Mouse (Mus musculus): ENCODE measurements at regions not wholly inside any gene's neighbourhood (a gene's known extent, or its start where the extent isn't known, plus 50 kb on each side); places are given as distances from the start of the nearest gene placed in this dataset.
A peak's percentile ranks its signal among the peaks of the same experiment; 100 is the strongest.

- Histone ChIP-seq H3K27ac (ENCODE audit: insufficient read depth, low read depth, low read length) (no peak overlapping the region), H3K4me1 (ENCODE audit: control insufficient read depth, insufficient read depth, low read length) (no peaks in the 10 kb centered on the region), H3K27me3 (replicated peaks; ENCODE audit: control insufficient read depth, insufficient read depth, low read length) (no peaks in the 10 kb centered on the region), H3K4me3 (ENCODE audit: insufficient read depth, low read depth, low read length) (no peak overlapping the region), H3K36me3 (ENCODE audit: control insufficient read depth, insufficient read depth, low read length) (no peaks in the 10 kb centered on the region)
- WGBS = 75% methylated on average over 4 of the region's 4 CpGs
- no peak for TF ChIP-seq POLR2A (IDR thresholded peaks at IDR 0.05; ENCODE audit: low read depth, low read length)
- TF ChIP-seq CTCF (conservative IDR thresholded peaks at IDR 0.05; ENCODE audit: insufficient read depth, insufficient read length, low read depth, low read length) = no peak
- DNase-seq = no peak
Measured at GRCm38 (mm10) chr15:5326996-5327395, 83.0 kb upstream of the Ptger4 start.

- no peak for DNase-seq
- TF ChIP-seq CTCF (conservative IDR thresholded peaks at IDR 0.05; ENCODE audit: insufficient read depth, insufficient read length, low read depth, low read length) (no peak), POLR2A (IDR thresholded peaks at IDR 0.05; ENCODE audit: low read depth, low read length) (no peak)
- Histone ChIP-seq H3K36me3 (ENCODE audit: control insufficient read depth, insufficient read depth, low read length) (no peaks in the 10 kb centered on the region), H3K27me3 (replicated peaks; ENCODE audit: control insufficient read depth, insufficient read depth, low read length) (no peaks in the 10 kb centered on the region), H3K4me3 (ENCODE audit: insufficient read depth, low read depth, low read length) (no peak overlapping the region), H3K4me1 (ENCODE audit: control insufficient read depth, insufficient read depth, low read length) (no peaks in the 10 kb centered on the region), H3K27ac (ENCODE audit: insufficient read depth, low read depth, low read length) (no peak overlapping the region)
Measured at GRCm38 (mm10) chr15:5321691-5322090, 77.7 kb upstream of the Ptger4 start.

- DNase-seq = peak; percentile 37
- Histone ChIP-seq H3K4me1 (ENCODE audit: control insufficient read depth, insufficient read depth, low read length) (no peaks in the 10 kb centered on the region), H3K27me3 (replicated peaks; ENCODE audit: control insufficient read depth, insufficient read depth, low read length) (no peaks in the 10 kb centered on the region), H3K27ac (ENCODE audit: insufficient read depth, low read depth, low read length) (no peak overlapping the region), H3K4me3 (ENCODE audit: insufficient read depth, low read depth, low read length) (no peak overlapping the region), H3K36me3 (ENCODE audit: control insufficient read depth, insufficient read depth, low read length) (no peaks in the 10 kb centered on the region)
- no peak for TF ChIP-seq POLR2A (IDR thresholded peaks at IDR 0.05; ENCODE audit: low read depth, low read length)
- 58% methylated on average over 6 of the region's 6 CpGs for WGBS
Measured at GRCm38 (mm10) chr15:5312231-5312630, 68.2 kb upstream of the Ptger4 start.

GRCm38 (mm10) chr15:5310035-5310434 is 66.0 kb upstream of the Ptger4 start:
- Histone ChIP-seq H3K4me3 (ENCODE audit: insufficient read depth, low read depth, low read length) (no peak overlapping the region), H3K27me3 (replicated peaks; ENCODE audit: control insufficient read depth, insufficient read depth, low read length) (no peaks in the 10 kb centered on the region), H3K36me3 (ENCODE audit: control insufficient read depth, insufficient read depth, low read length) (no peaks in the 10 kb centered on the region), H3K27ac (ENCODE audit: insufficient read depth, low read depth, low read length) (no peak overlapping the region), H3K4me1 (ENCODE audit: control insufficient read depth, insufficient read depth, low read length) (no peaks in the 10 kb centered on the region)
- TF ChIP-seq POLR2A (IDR thresholded peaks at IDR 0.05; ENCODE audit: low read depth, low read length) (no peak), CTCF (conservative IDR thresholded peaks at IDR 0.05; ENCODE audit: insufficient read depth, insufficient read length, low read depth, low read length) (no peak)
- WGBS = 92% methylated on average over 3 of the region's 3 CpGs
- DNase-seq = no peak

- 68% methylated on average over 2 of the region's 2 CpGs for WGBS
- TF ChIP-seq POLR2A (IDR thresholded peaks at IDR 0.05; ENCODE audit: low read depth, low read length) = no peak
- no peak for TF ChIP-seq CTCF (conservative IDR thresholded peaks at IDR 0.05; ENCODE audit: insufficient read depth, insufficient read length, low read depth, low read length)
- Histone ChIP-seq H3K36me3 (ENCODE audit: control insufficient read depth, insufficient read depth, low read length) (no peaks in the 10 kb centered on the region), H3K4me1 (ENCODE audit: control insufficient read depth, insufficient read depth, low read length) (no peaks in the 10 kb centered on the region), H3K27ac (ENCODE audit: insufficient read depth, low read depth, low read length) (no peak overlapping the region), H3K4me3 (ENCODE audit: insufficient read depth, low read depth, low read length) (no peak overlapping the region), H3K27me3 (replicated peaks; ENCODE audit: control insufficient read depth, insufficient read depth, low read length) (no peaks in the 10 kb centered on the region)
- peak; percentile 12 for DNase-seq
Measured at GRCm38 (mm10) chr15:5302403-5302802, 58.4 kb upstream of the Ptger4 start.

- DNase-seq = peak; percentile 52
- no peak for TF ChIP-seq CTCF (conservative IDR thresholded peaks at IDR 0.05; ENCODE audit: insufficient read depth, insufficient read length, low read depth, low read length)
- no peak for TF ChIP-seq POLR2A (IDR thresholded peaks at IDR 0.05; ENCODE audit: low read depth, low read length)
- Histone ChIP-seq H3K36me3 (ENCODE audit: control insufficient read depth, insufficient read depth, low read length) (no peaks in the 10 kb centered on the region), H3K27ac (ENCODE audit: insufficient read depth, low read depth, low read length) (no peak overlapping the region), H3K4me3 (ENCODE audit: insufficient read depth, low read depth, low read length) (no peak overlapping the region), H3K27me3 (replicated peaks; ENCODE audit: control insufficient read depth, insufficient read depth, low read length) (no peaks in the 10 kb centered on the region), H3K4me1 (ENCODE audit: control insufficient read depth, insufficient read depth, low read length) (no peaks in the 10 kb centered on the region)
- 14% methylated on average over 1 of the region's 1 CpGs for WGBS
Measured at GRCm38 (mm10) chr15:5299807-5300206, 55.8 kb upstream of the Ptger4 start.

GRCm38 (mm10) chr15:5296949-5297348 is 53.0 kb upstream of the Ptger4 start:
- no peaks in the 10 kb centered on the region for H3K4me1 ChIP-seq (ENCODE audit: control insufficient read depth, insufficient read depth, low read length)
- H3K36me3 ChIP-seq (ENCODE audit: control insufficient read depth, insufficient read depth, low read length) = no peaks in the 10 kb centered on the region
- 87% methylated on average over 2 of the region's 2 CpGs for WGBS
- TF ChIP-seq CTCF (conservative IDR thresholded peaks at IDR 0.05; ENCODE audit: insufficient read depth, insufficient read length, low read depth, low read length) (no peak), POLR2A (IDR thresholded peaks at IDR 0.05; ENCODE audit: low read depth, low read length) (no peak)
- no peak for DNase-seq
- no peak overlapping the region for H3K4me3 ChIP-seq (ENCODE audit: insufficient read depth, low read depth, low read length)
- H3K27me3 ChIP-seq (replicated peaks; ENCODE audit: control insufficient read depth, insufficient read depth, low read length) = no peaks in the 10 kb centered on the region
- no peak overlapping the region for H3K27ac ChIP-seq (ENCODE audit: insufficient read depth, low read depth, low read length)
